In genomic region chr6:97617774-97618173, GRCm38 (mm10) we compare ENCODE assay signal across 8 mouse cellular contexts. TPM values are rescaled to one million over a fixed set of nuclear protein-coding genes. Genes with fewer than 3 reads are reported as not detected.
DNase-seq lines count a peak whose midpoint lies in the region; ATAC-seq and TF ChIP-seq lines count a peak whose summit lies in the region.

No protein-coding gene starts in this region.

- no peak overlapping the region for H3K27ac ChIP-seq in heart, embryonic 13.5 days (replicated peaks)
- H3K27ac ChIP-seq in cortical plate, adult 2 months (ENCODE audit: insufficient read depth, low read length): no peak overlapping the region
- peak overlapping the region; percentile 94 for H3K27ac ChIP-seq in hindbrain, embryonic 12.5 days
- peak overlapping the region; percentile 93 for H3K27ac ChIP-seq in midbrain, embryonic 10.5 days (replicated peaks)

- TF ChIP-seq CTCF in cortical plate, adult 2 months (IDR thresholded peaks at IDR 0.05; ENCODE audit: extremely low read depth, insufficient read depth, low read length): no peak

- H3K9me3 ChIP-seq in heart, embryonic 13.5 days: no peaks in the 10 kb centered on the region
- H3K9me3 ChIP-seq in hindbrain, embryonic 12.5 days (replicated peaks): no peaks in the 10 kb centered on the region
- H3K9me3 ChIP-seq in midbrain, embryonic 10.5 days (replicated peaks): no peaks in the 10 kb centered on the region

- H3K27me3 ChIP-seq in heart, embryonic 13.5 days (replicated peaks): peaks cover 30% of the 10 kb centered on the region
- no peaks in the 10 kb centered on the region for H3K27me3 ChIP-seq in hindbrain, embryonic 12.5 days
- H3K27me3 ChIP-seq in midbrain, embryonic 10.5 days (ENCODE audit: low read depth, poor library complexity, severe bottlenecking): peaks cover 31% of the 10 kb centered on the region

- WGBS in heart, embryonic 13.5 days: 23% methylated on average over 7 of the region's 7 CpGs
- 22% methylated on average over 7 of the region's 7 CpGs for WGBS in hindbrain, embryonic 12.5 days
- WGBS in midbrain, embryonic 10.5 days: 25% methylated on average over 7 of the region's 7 CpGs

- H3K4me1 ChIP-seq in heart, embryonic 13.5 days: peaks cover 28% of the 10 kb centered on the region
- H3K4me1 ChIP-seq in cortical plate, adult 2 months (ENCODE audit: control insufficient read depth, insufficient read depth, low read length): no peaks in the 10 kb centered on the region
- H3K4me1 ChIP-seq in hindbrain, embryonic 12.5 days: peaks cover 34% of the 10 kb centered on the region
- H3K4me1 ChIP-seq in midbrain, embryonic 10.5 days: peaks cover 37% of the 10 kb centered on the region

- ATAC-seq in heart, embryonic 13.5 days (ENCODE audit: extremely low read depth, insufficient number of reproducible peaks, low FRiP score, low TSS enrichment): no peak
- no peak; the same call in 1 of the 2 replicates for ATAC-seq in hindbrain, embryonic 12.5 days (ENCODE audit: low FRiP score)
- ATAC-seq in CD4-positive, CD25-positive, alpha-beta regulatory T cell, adult 4 months: no peak

- no peak for DNase-seq in heart, adult 8-10 months (ENCODE audit: low spot score)
- DNase-seq in midbrain, embryonic 10.5 days (ENCODE audit: low spot score): no peak
- no peak for DNase-seq in spleen, postnatal 10 days (ENCODE audit: low spot score in 2 of 2)
- DNase-seq in gastrocnemius, postnatal 4 days (ENCODE audit: low spot score in 2 of 2): no peak

- peak overlapping the region; percentile 92 for H3K4me2 ChIP-seq in heart, embryonic 13.5 days
- peak overlapping the region; percentile 57 for H3K4me2 ChIP-seq in hindbrain, embryonic 12.5 days (replicated peaks)

- no peak for TF ChIP-seq POLR2A in cortical plate, adult 2 months (IDR thresholded peaks at IDR 0.05; ENCODE audit: extremely low read depth, insufficient read depth, low read length)

- H3K36me3 ChIP-seq in heart, embryonic 13.5 days: no peaks in the 10 kb centered on the region
- no peaks in the 10 kb centered on the region for H3K36me3 ChIP-seq in hindbrain, embryonic 12.5 days
- 0 out of 2 replicates have a peak, but pooled peaks cover 3% of the 10 kb centered on the region for H3K36me3 ChIP-seq in midbrain, embryonic 10.5 days

- H3K9ac ChIP-seq in heart, embryonic 13.5 days: peak overlapping the region; percentile 78
- H3K9ac ChIP-seq in hindbrain, embryonic 12.5 days: peak overlapping the region; percentile 74

- H3K4me3 ChIP-seq in heart, embryonic 13.5 days: peak overlapping the region; percentile 73
- peak overlapping the region; percentile 56 for H3K4me3 ChIP-seq in cortical plate, adult 2 months (ENCODE audit: insufficient read depth, low read length)
- peak overlapping the region; percentile 64 for H3K4me3 ChIP-seq in hindbrain, embryonic 12.5 days
- H3K4me3 ChIP-seq in midbrain, embryonic 10.5 days: peak overlapping the region; percentile 85

RNA-seq across cellular contexts. Expression of gene Frmd4b, which starts 0.4 kb away (rescaled TPM):
- polyA plus RNA-seq in heart, embryonic 13.5 days (2015; fragmentation: Nextera tagmentation; extraction: Ambion mirVana): 13.3 and 14.6 TPM in 2 replicates
- 10 to 100 TPM; 10.1 to 13.1 (median 12.1) TPM for total RNA-seq in heart, adult 8-10 months (2022)
- 15.3 and 17.1 TPM in 2 replicates for polyA plus RNA-seq in cortical plate, adult 2 months (2012; rRNA removed)
- polyA plus RNA-seq in hindbrain, embryonic 12.5 days (2016; fragmentation: Nextera tagmentation; extraction: Ambion mirVana): 48.5 and 54.3 TPM in 2 replicates
- 24.8 and 33.9 TPM in 2 replicates for polyA plus RNA-seq in midbrain, embryonic 10.5 days (2016; fragmentation: Nextera tagmentation; extraction: Ambion mirVana)
- polyA plus RNA-seq in CD4-positive, CD25-positive, alpha-beta regulatory T cell, adult 4 months (2017; shearing (Covaris generic)): 10 to 100 TPM; 12.0 to 12.1 TPM
- total RNA-seq in gastrocnemius, postnatal 4 days (2021): 10 to 100 TPM; 25.1 to 31.3 TPM

Comparison
In these comparisons a context has a peak if more than half of its experiments do, and no peak if none do; other contexts are left out.
1. H3K27ac ChIP-seq: peak in hindbrain, embryonic 12.5 days (single experiment) and midbrain, embryonic 10.5 days (single experiment); none in heart, embryonic 13.5 days (single experiment) and cortical plate, adult 2 months (single experiment).
2. Peak in every context shown above with its lines, with median percentiles within 50 percentile points of each other: H3K4me3 ChIP-seq.